Mouse (Mus musculus) induced T-regulatory cell, adult 2 months (primary cell): Measurements from ENCODE around the gene Tent5b.

Experiments
- DNase-seq: peaks from one replicate; pipeline ENCODE4 v3.0.0-alpha.2; 2012; ENCODE audit warnings: low read depth

Gene Tent5b

GRCm38 (mm10) chr4:133479458-133480184, at the start of gene Tent5b:
Tent5b (plus strand) TSS chr4:133480132.
- DNase-seq = peak; percentile 93

GRCm38 (mm10) chr4:133431508-133431907, 48.4 kb upstream of the Tent5b start:
- DNase-seq = no peak

GRCm38 (mm10) chr4:133432560-133433171, 47.3 kb upstream of the Tent5b start:
- no peak for DNase-seq

DNA sequence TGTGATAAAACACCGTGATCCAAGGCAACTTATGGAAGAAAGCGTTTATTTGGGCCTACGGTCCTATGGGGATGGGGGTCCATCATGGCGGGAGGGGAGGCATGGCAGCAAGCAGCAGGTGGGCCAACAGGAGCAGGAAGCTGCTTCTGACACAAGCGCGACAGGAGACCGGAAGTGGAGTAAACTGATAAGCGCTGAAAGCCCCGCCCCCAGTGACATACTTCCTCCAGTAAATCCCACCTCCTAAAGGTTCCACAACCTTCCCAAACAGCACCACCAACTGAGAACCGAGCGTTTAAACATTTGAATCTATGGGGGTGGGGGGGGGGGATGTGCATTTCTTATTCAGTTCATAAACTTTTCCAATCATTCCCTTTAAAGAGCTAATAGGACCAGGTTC, 44.0 kb upstream of the Tent5b start:
- no peak for DNase-seq

DNA sequence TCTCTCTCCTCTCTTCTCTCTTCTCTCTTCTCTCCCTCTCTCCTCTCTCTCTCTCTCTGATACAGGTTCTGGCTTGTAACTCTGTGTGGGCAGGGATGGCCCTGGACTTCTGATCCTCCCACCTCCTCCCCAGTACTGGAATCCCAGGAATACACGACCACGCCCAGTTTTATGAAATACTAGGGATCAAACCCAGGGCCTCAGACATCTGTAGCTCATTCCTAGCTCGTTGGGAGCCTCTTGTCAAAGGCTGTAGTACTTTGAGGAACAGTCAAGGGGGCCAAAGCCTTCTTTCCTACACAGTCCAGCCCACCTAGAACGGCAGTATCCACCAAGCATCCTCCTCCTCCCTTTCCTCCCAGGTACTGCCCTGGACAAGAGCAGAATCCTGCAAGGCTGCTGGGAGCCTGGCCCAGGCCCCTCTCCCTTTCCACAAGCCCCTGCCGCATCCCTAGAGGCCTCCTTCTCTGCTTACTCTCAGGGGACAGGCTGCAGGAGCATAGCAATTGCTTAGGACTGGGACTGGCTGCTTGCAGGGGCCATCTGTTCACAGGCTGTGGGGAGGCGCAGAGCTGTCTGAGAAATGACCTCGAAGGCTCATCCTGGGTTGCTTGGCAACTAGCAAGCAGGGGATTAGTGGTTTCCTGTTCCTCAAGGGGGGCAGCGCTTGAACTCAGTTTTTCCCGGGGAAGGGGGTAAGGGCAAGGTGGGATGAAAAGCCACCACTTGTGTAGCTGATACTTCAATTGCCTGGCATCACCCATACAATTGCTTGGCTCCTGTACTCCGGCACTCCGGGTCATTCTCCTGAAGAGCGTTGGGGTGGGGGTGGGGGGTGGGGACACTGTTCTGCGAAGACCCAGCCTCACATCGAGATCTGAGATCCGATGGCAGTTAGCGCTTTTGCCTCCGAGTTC, 40.2 kb upstream of the Tent5b start:
- DNase-seq = no peak

- no peak for DNase-seq
Observed at GRCm38 (mm10) chr4:133440377-133440795, 39.5 kb upstream of the Tent5b start.

DNA sequence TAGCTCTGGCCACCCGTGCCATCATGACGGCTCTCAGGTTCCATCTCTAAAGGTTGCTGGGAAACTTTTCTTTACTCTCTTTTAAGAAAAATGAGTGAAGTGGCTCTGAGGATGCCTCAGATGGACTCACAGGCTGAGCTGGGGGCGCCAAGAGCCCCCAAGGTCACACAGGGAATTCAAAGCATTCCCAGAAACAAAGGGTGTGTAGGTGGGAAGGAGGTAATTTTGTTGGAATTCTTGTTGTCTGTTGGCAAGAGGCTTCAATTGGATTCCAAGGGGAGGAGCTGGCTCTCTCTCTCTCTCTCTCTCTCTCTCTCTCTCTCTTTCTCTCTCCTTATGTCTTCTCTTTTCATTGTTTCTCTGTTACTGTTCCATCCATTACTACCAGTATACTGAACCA, 37.7 kb upstream of the Tent5b start:
- no peak for DNase-seq

DNA sequence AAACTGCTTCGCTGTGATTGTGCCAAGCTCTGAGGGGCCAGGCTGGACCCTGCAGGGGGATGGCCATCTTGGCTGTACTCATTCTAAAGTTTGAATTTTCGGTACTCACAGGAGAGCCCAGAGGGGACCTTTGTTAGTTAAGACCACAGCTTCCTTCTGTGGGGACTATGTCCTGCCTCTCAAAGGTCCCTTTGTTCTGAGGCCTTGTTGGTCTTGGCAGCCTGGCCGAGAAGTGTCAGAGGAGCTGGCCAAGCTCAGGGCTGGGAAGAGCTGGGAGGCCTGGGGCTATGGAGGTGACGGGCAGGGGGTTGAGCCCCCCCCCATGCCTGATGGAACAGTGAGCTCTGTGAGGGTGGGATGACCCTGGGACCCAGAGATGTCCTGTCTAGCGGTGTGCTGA, 36.8 kb upstream of the Tent5b start:
- no peak for DNase-seq

- no peak for DNase-seq
Observed at GRCm38 (mm10) chr4:133445727-133446126, 34.2 kb upstream of the Tent5b start.

GRCm38 (mm10) chr4:133447366-133447765, 32.6 kb upstream of the Tent5b start:
- DNase-seq = no peak

DNA sequence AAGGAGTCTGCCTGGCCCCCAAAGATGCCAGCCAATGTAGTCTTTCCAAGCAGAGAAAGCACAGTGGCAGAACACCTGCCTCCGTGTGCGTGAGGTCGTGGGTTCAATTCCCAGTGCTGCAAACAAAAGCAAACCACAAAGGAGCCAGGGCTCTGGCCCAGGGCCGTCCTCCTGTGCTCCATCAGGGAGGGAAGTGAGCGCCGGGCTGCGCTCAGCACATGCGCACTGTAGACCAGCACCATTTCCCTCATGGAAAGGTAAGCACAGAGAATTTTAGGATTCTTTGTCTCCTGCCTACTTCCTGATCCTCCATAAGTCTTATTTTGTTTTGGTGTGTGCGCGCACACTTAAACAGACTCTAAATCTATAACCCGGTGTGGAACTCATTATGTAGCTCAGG, 32.0 kb upstream of the Tent5b start:
- no peak for DNase-seq

- no peak for DNase-seq
Observed at GRCm38 (mm10) chr4:133448708-133449388, 31.1 kb upstream of the Tent5b start.

- DNase-seq = peak; percentile 74
Observed at GRCm38 (mm10) chr4:133449726-133450125, 30.2 kb upstream of the Tent5b start.

- peak; percentile 90 for DNase-seq
Observed at GRCm38 (mm10) chr4:133451536-133451935, 28.4 kb upstream of the Tent5b start.

DNA sequence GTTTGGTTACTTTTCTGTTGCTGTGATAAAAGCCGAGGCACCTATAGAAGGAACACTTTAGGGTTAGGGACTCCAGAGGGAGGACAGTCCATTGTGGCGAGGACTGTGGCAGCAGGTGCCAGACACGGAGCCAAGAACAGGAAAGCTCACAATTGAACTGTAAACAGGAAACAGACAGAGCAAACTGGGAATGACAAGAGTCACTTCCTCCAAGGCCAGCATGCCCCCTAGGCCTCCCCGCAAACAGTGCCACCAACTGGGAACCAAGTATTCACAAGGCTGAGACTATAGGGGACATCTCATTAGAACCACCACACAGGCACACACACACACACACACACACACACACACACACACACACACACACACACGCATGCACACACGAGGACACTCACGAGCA, 27.5 kb upstream of the Tent5b start:
- no peak for DNase-seq

DNA sequence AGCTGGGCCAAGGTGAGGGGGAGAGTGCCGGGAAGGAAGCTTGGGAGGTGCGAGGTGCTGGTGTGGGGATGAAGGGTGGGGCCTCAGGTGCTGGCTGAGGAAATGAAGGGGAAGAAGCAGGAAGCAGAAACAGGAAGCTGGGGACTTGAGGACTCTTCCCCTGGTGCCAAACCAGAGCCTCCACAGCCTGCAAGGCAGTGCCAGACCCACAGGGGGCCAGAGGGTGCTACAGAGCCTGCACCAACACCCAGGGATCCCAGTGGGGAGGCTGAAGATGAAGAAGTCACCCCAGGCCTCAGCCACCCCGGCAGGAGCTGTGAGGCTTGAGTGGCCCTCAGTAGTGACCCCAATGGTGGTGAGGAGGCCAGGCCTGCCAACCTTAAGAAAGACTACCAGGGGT, 21.9 kb upstream of the Tent5b start:
- no peak for DNase-seq

DNA sequence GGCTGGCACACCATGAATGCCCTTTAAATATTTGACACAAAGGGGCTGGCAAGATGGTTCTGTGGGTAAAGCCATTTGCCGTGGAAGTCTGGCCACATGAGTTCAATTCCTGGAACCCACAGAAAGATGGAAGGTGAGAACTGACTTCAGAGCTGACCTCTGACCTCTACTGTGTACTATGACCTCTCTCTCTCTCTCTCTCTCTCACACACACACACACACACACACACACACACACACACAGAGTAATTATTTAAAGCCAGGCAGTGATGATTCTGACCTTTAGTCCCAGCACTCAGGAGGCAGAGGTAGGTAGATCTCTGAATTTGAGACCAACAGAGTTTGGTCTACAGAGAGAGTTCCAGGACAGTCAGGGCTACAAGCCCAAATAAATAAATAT, 19.9 kb upstream of the Tent5b start:
- DNase-seq = no peak

- DNase-seq = no peak
Observed at GRCm38 (mm10) chr4:133460796-133461325, 19.1 kb upstream of the Tent5b start.

GRCm38 (mm10) chr4:133461362-133461761, 18.6 kb upstream of the Tent5b start:
- DNase-seq = no peak

GRCm38 (mm10) chr4:133463184-133463583, 16.7 kb upstream of the Tent5b start:
- no peak for DNase-seq

DNA sequence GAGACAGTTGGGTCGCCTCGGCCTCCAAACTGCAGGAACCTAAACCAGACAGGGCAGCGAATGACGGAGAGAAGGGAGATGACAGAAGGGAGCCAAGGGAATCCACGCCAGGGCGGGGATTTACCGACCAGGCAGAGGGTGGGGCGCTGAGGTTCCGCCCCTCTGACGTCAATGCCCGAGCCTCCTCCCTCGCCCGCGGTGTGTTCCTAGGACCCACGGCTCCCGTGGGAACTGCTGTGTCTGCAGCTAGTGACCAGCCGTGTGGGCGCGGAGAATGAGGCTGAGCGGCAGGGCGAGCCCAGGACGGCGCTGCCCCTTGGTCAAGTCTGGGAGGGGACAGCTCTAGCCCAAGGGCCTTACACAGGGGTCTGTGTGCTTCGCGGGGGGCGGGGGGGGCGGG, 11.9 kb upstream of the Tent5b start:
- DNase-seq = peak; percentile 88

GRCm38 (mm10) chr4:133469122-133469521, 10.8 kb upstream of the Tent5b start:
- DNase-seq = no peak
